Mouse (Mus musculus): ENCODE results near the gene Arhgef26. TPM values are rescaled to one million over a fixed set of nuclear protein-coding genes. Genes with fewer than 3 reads are reported as not detected.

Arhgef26 gene
- polyA plus RNA-seq, 1 experiment from 2014 or later, result 13.6 TPM

GRCm38 (mm10) chr3:62446271-62446670 lies 108.1 kb downstream of the Arhgef26 start:
- ATAC-seq (ENCODE audit: insufficient read depth), result no peak
- Histone ChIP-seq H3K4me2 (no peak overlapping the region), H3K27me3 (ENCODE audit: insufficient read depth, low read length) (no peaks in the 10 kb centered on the region), H3K36me3 (ENCODE audit: insufficient read depth) (peaks cover 15% of the 10 kb centered on the region), H3K4me3 (ENCODE audit: low read depth, low read length) (no peak overlapping the region), H3K9me3 (ENCODE audit: low read depth, low read length) (no peaks in the 10 kb centered on the region), H3K4me1 (ENCODE audit: insufficient read depth) (0 out of 2 replicates have a peak, but pooled peaks cover 4% of the 10 kb centered on the region), H3K27ac (ENCODE audit: low read depth) (no peak overlapping the region), H3K9ac (no peak overlapping the region)
- TF ChIP-seq CTCF (IDR thresholded peaks at IDR 0.05; ENCODE audit: low read depth), result no peak
- WGBS, result 79% methylated on average over 7 of the region's 7 CpGs
- DNase-seq, result no peak

- no peak overlapping the region for H3K4me3 ChIP-seq (ENCODE audit: low read depth, low read length)
- peaks cover 15% of the 10 kb centered on the region for H3K36me3 ChIP-seq (ENCODE audit: insufficient read depth)
- 59% methylated on average over 8 of the region's 8 CpGs for WGBS
- H3K9me3 ChIP-seq (ENCODE audit: low read depth, low read length), result no peaks in the 10 kb centered on the region
- DNase-seq, result peak; percentile 17
- no peaks in the 10 kb centered on the region for H3K27me3 ChIP-seq (ENCODE audit: insufficient read depth, low read length)
- ATAC-seq (ENCODE audit: insufficient read depth), result no peak
- H3K4me1 ChIP-seq (ENCODE audit: insufficient read depth), result 0 out of 2 replicates have a peak, but pooled peaks cover 4% of the 10 kb centered on the region
- no peak overlapping the region for H3K4me2 ChIP-seq
- no peak for TF ChIP-seq CTCF (IDR thresholded peaks at IDR 0.05; ENCODE audit: low read depth)
- H3K27ac ChIP-seq (ENCODE audit: low read depth), result no peak overlapping the region
- H3K9ac ChIP-seq, result no peak overlapping the region
Observed at GRCm38 (mm10) chr3:62447151-62447550, 109.0 kb downstream of the Arhgef26 start.

DNA sequence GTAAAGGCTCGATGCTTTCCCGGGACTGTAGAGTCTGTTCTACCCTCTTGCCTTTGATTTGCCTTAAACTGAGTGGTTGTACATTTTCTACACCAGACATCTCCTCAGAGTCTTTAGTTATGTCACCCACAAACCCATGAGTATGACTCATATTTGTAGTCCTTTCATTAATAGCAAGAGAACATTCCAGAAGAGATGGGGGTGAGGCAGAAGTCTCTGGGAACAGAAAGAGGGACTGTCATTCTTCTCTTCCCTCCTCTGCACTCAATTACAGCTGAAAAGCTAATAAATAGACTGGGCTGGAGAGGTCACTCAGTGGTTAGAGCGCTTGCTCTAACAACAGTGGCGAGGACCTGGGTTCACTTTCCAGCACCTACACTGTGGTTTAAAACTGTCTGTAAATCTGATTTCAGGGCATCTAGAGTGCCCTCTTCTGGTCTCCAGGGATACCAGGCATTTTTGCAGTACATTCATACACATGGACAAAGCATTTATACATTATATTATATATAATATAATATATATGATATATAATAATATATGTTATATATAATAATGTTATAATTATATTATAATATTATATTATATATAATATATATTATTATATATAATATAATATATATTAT lies 111.8 kb downstream of the Arhgef26 start:
- ATAC-seq (ENCODE audit: insufficient read depth), result no peak
- Histone ChIP-seq H3K27ac (ENCODE audit: low read depth) (no peak overlapping the region), H3K27me3 (ENCODE audit: insufficient read depth, low read length) (no peaks in the 10 kb centered on the region), H3K36me3 (ENCODE audit: insufficient read depth) (peaks cover 15% of the 10 kb centered on the region), H3K9ac (no peak overlapping the region), H3K9me3 (ENCODE audit: low read depth, low read length) (no peaks in the 10 kb centered on the region), H3K4me2 (no peak overlapping the region), H3K4me1 (ENCODE audit: insufficient read depth) (0 out of 2 replicates have a peak, but pooled peaks cover 4% of the 10 kb centered on the region), H3K4me3 (ENCODE audit: low read depth, low read length) (no peak overlapping the region)
- peak; percentile 16; the same call in 1 of the 2 replicates for TF ChIP-seq CTCF (IDR thresholded peaks at IDR 0.05; ENCODE audit: low read depth)
- peak; percentile 27 for DNase-seq
- WGBS, result 92% methylated on average over 4 of the region's 4 CpGs

DNA sequence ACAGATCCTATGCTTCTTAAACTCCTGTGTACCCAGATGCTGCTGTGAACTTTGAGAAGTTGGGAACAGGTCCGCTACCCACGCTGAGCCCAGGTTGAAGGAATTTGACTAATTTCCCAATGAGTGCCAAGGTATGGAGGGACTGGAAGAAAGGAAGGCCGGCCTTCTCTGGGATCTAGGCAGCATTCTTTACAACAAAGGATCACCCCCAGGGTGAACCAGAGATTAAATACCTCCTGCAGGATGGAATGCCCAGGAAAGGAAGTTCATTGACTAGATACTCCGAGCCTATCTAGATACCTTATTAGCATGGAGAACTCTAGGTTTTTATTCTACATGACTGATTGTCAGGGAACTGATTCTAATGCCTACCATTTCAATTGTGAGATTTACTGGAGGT lies 114.8 kb downstream of the Arhgef26 start:
- H3K4me1 ChIP-seq (ENCODE audit: insufficient read depth), result no peaks in the 10 kb centered on the region
- 62% methylated on average over 4 of the region's 4 CpGs for WGBS
- no peak overlapping the region for H3K4me3 ChIP-seq (ENCODE audit: low read depth, low read length)
- no peak overlapping the region for H3K27ac ChIP-seq (ENCODE audit: low read depth)
- no peaks in the 10 kb centered on the region for H3K9me3 ChIP-seq (ENCODE audit: low read depth, low read length)
- H3K4me2 ChIP-seq, result no peak overlapping the region
- no peak for ATAC-seq (ENCODE audit: insufficient read depth)
- TF ChIP-seq CTCF (IDR thresholded peaks at IDR 0.05; ENCODE audit: low read depth), result no peak
- peaks cover 17% of the 10 kb centered on the region for H3K36me3 ChIP-seq (ENCODE audit: insufficient read depth)
- no peak for DNase-seq
- no peaks in the 10 kb centered on the region for H3K27me3 ChIP-seq (ENCODE audit: insufficient read depth, low read length)
- H3K9ac ChIP-seq, result no peak overlapping the region

- H3K27ac ChIP-seq (ENCODE audit: low read depth), result peak overlapping the region; percentile 13; the same call in 1 of the 2 replicates
- no peak overlapping the region for H3K4me2 ChIP-seq
- no peaks in the 10 kb centered on the region for H3K9me3 ChIP-seq (ENCODE audit: low read depth, low read length)
- no peaks in the 10 kb centered on the region for H3K4me1 ChIP-seq (ENCODE audit: insufficient read depth)
- no peak for TF ChIP-seq CTCF (IDR thresholded peaks at IDR 0.05; ENCODE audit: low read depth)
- peak; percentile 54 for DNase-seq
- H3K27me3 ChIP-seq (ENCODE audit: insufficient read depth, low read length), result no peaks in the 10 kb centered on the region
- H3K9ac ChIP-seq, result no peak overlapping the region
- ATAC-seq (ENCODE audit: insufficient read depth), result no peak
- H3K4me3 ChIP-seq (ENCODE audit: low read depth, low read length), result no peak overlapping the region
- peaks cover 13% of the 10 kb centered on the region for H3K36me3 ChIP-seq (ENCODE audit: insufficient read depth)
- 37% methylated on average over 3 of the region's 3 CpGs for WGBS
Observed at GRCm38 (mm10) chr3:62454096-62454495, 116.0 kb downstream of the Arhgef26 start.

GRCm38 (mm10) chr3:62455854-62456253 lies 117.7 kb downstream of the Arhgef26 start:
- H3K4me2 ChIP-seq, result no peak overlapping the region
- DNase-seq, result no peak
- ATAC-seq (ENCODE audit: insufficient read depth), result no peak
- H3K9ac ChIP-seq, result no peak overlapping the region
- no peak overlapping the region for H3K27ac ChIP-seq (ENCODE audit: low read depth)
- H3K9me3 ChIP-seq (ENCODE audit: low read depth, low read length), result no peaks in the 10 kb centered on the region
- H3K27me3 ChIP-seq (ENCODE audit: insufficient read depth, low read length), result no peaks in the 10 kb centered on the region
- peaks cover 26% of the 10 kb centered on the region; the same call in 1 of the 2 replicates for H3K36me3 ChIP-seq (ENCODE audit: insufficient read depth)
- H3K4me1 ChIP-seq (ENCODE audit: insufficient read depth), result no peaks in the 10 kb centered on the region
- no peak overlapping the region for H3K4me3 ChIP-seq (ENCODE audit: low read depth, low read length)
- no peak for TF ChIP-seq CTCF (IDR thresholded peaks at IDR 0.05; ENCODE audit: low read depth)
- 55% methylated on average over 1 of the region's 1 CpGs for WGBS

DNA sequence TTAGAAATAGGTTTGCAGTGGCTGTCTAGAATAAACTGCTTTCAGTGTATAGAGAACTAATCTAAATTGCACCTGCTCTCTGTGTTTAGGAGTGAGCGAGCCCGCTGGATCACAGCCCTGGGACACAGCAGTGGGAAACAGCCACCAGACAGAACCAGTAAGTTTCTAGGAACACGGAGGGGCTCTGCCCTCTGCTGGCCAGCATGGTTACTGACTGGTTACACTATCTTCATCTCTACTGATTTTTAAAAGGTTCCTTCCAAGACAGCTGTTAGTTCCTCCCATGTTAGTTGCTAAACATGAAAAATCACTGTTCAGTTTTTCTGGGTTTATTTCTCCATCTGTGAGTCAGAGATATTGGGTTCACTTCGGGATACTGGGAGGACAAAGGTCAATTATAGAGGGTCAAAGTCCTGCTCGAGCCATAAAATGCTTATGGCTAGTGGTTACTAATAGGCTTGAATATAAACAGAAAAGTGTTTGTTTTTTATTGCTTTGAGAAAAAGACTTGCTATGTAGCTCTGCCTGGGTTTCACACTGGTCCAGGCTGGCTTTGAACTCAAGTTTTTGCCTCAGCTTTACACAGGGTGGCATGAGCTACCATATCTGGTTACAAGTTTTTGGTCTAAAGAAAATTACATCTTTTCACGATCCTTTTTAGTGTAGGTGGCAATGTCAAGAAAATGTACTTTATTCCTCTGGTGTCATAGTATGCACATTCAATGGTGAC lies 120.3 kb downstream of the Arhgef26 start:
- no peak overlapping the region for H3K9ac ChIP-seq
- no peaks in the 10 kb centered on the region for H3K4me1 ChIP-seq (ENCODE audit: insufficient read depth)
- 45% methylated on average over 6 of the region's 6 CpGs for WGBS
- H3K4me2 ChIP-seq, result no peak overlapping the region
- H3K4me3 ChIP-seq (ENCODE audit: low read depth, low read length), result no peak overlapping the region
- DNase-seq (peak; percentile 85), ATAC-seq (ENCODE audit: insufficient read depth) (peak; percentile 87)
- no peak overlapping the region for H3K27ac ChIP-seq (ENCODE audit: low read depth)
- TF ChIP-seq CTCF (IDR thresholded peaks at IDR 0.05; ENCODE audit: low read depth), result peak; percentile 82
- no peaks in the 10 kb centered on the region for H3K9me3 ChIP-seq (ENCODE audit: low read depth, low read length)
- peaks cover 50% of the 10 kb centered on the region for H3K36me3 ChIP-seq (ENCODE audit: insufficient read depth)
- H3K27me3 ChIP-seq (ENCODE audit: insufficient read depth, low read length), result no peaks in the 10 kb centered on the region
